Mouse (Mus musculus) C2C12 (cell line): ENCODE results near the gene Fads2. TPM values are rescaled to one million over a fixed set of nuclear protein-coding genes. Genes with fewer than 3 reads are reported as not detected.
A peak's percentile ranks its signal among the peaks of the same experiment; 100 is the strongest.

Source experiments
- H3K27me3 ChIP-seq: one replicate; pipeline ENCODE4 v1.6.1; 2011; ENCODE audit not compliant: control insufficient read depth, insufficient read depth, insufficient read length
- H3K36me3 ChIP-seq: one replicate; pipeline ENCODE4 v1.6.1; 2011; ENCODE audit not compliant: control insufficient read depth, insufficient read depth
- H3K4me3 ChIP-seq: one replicate; pipeline ENCODE4 v1.5.1; 2011; ENCODE audit warnings: mild to moderate bottlenecking, control low read depth; ENCODE audit not compliant: poor library complexity, insufficient read depth, severe bottlenecking
- H3K79me2 ChIP-seq: one replicate; pipeline ENCODE4 v1.6.1; 2011; ENCODE audit not compliant: control insufficient read depth, insufficient read depth
- H3K79me3 ChIP-seq: one replicate; pipeline ENCODE4 v1.6.1; 2011; ENCODE audit warnings: low read depth, control low read depth
- H3ac ChIP-seq: one replicate; pipeline ENCODE3; 2011; ENCODE audit warnings: low read depth; ENCODE audit not compliant: control insufficient read depth, insufficient read length
- CEBPB ChIP-seq: IDR thresholded peaks from one replicate; pipeline ENCODE4 v1.6.1; 2011; ENCODE audit warnings: low read depth, mild to moderate bottlenecking, control low read depth, moderate library complexity
- CTCF ChIP-seq: IDR thresholded peaks from one replicate; pipeline ENCODE4 v1.5.1; 2011; ENCODE audit not compliant: control insufficient read depth, insufficient read depth, insufficient read length
- FOSL1 ChIP-seq: IDR thresholded peaks from one replicate; pipeline ENCODE4 v1.8.0; 2011; ENCODE audit warnings: mild to moderate bottlenecking, low read length; ENCODE audit not compliant: poor library complexity, insufficient read depth, severe bottlenecking
- MAX ChIP-seq: IDR thresholded peaks from one replicate; pipeline ENCODE4 v1.6.1; 2011; ENCODE audit warnings: mild to moderate bottlenecking, control low read depth
- MYOD1 ChIP-seq: IDR thresholded peaks from one replicate; pipeline ENCODE4 v1.6.1; 2011; ENCODE audit warnings: low read depth; ENCODE audit not compliant: control insufficient read depth, insufficient read length
- MYOG ChIP-seq: IDR thresholded peaks from one replicate; pipeline ENCODE4 v1.6.1; 2011; ENCODE audit not compliant: control insufficient read depth, insufficient read length; ENCODE audit errors: extremely low read depth
- USF1 ChIP-seq: IDR thresholded peaks from one replicate; pipeline ENCODE4 v1.6.1; 2011; ENCODE audit warnings: low read depth, mild to moderate bottlenecking, control low read depth, moderate library complexity
- polyA plus RNA-seq: library from polyadenylated mRNA; unstranded; fragments of >200 nt; fragmentation: generic; extraction: Trizol; gene quantifications from one replicate; pipeline ENCODE4 v1.2.1, GENCODE M21; 2012; ENCODE audit warnings: missing spikeins

Gene Fads2
- polyA plus RNA-seq, 1 experiment = 72.6 TPM

DNA sequence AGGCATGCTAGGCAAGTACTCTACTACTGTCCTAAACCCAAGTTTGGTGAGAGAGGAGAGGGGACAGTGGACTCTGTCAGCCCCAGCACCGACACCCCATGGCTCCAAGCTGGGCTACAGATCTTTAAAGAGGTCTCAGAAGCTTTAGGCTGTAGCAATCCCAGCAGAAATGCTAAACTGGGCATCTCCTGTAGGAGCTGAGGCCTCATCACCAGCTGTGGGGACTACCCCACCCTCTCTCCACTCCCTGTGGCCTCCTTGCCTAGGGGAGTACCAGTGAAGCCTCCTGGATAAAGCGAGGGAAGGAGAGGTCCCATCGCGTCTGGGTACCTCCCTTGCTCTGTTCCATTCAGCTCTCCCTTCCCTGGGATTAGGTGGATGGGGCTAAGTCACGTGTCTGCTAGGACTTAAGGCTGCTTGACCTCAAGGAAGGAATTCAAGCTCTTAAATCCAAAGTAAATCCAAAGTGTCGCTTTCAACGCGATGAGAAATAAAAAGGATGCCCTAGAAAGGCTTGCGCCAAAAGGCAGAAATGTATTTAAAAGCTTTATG, 42.6 kb downstream of the Fads2 start:
- TF ChIP-seq MYOD1 (no peak), MYOG (no peak), CTCF (no peak), CEBPB (no peak), FOSL1 (no peak), MAX (no peak), USF1 (no peak)
- H3K27me3 ChIP-seq = no peaks in the 10 kb centered on the region
- no peak overlapping the region for H3ac ChIP-seq
- H3K79me2 ChIP-seq = no peaks in the 10 kb centered on the region
- H3K36me3 ChIP-seq = peaks cover 80% of the 10 kb centered on the region
- no peaks in the 10 kb centered on the region for H3K79me3 ChIP-seq
- H3K4me3 ChIP-seq = no peak overlapping the region

DNA sequence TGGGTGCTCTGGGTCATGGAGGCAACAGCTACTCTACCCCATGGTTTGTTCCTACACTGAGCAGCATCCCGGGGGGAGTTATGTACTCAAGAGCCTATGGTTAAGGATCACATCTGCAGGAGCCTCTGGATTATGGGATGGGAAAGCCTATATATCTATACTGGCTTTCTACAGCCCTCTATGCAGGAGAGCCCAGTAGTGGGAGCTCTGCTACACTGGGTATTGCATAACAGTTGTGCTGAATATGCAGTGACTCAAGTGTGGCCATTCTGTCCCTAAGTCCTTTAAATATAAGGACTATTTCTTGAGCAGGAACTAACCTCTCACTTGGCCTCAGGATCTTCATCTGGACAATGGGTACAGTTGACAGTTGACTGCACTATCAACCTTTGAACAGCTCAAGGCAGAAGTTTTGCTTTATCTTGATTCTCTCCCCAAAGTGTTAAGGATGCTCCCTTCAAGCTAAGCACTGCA, 43.2 kb downstream of the Fads2 start:
- Histone ChIP-seq H3ac (no peak overlapping the region), H3K79me2 (peaks cover 4% of the 10 kb centered on the region), H3K27me3 (no peaks in the 10 kb centered on the region), H3K4me3 (no peak overlapping the region), H3K36me3 (peaks cover 86% of the 10 kb centered on the region), H3K79me3 (no peaks in the 10 kb centered on the region)
- TF ChIP-seq CEBPB (peak; percentile 52), MYOG (no peak), USF1 (no peak)

DNA sequence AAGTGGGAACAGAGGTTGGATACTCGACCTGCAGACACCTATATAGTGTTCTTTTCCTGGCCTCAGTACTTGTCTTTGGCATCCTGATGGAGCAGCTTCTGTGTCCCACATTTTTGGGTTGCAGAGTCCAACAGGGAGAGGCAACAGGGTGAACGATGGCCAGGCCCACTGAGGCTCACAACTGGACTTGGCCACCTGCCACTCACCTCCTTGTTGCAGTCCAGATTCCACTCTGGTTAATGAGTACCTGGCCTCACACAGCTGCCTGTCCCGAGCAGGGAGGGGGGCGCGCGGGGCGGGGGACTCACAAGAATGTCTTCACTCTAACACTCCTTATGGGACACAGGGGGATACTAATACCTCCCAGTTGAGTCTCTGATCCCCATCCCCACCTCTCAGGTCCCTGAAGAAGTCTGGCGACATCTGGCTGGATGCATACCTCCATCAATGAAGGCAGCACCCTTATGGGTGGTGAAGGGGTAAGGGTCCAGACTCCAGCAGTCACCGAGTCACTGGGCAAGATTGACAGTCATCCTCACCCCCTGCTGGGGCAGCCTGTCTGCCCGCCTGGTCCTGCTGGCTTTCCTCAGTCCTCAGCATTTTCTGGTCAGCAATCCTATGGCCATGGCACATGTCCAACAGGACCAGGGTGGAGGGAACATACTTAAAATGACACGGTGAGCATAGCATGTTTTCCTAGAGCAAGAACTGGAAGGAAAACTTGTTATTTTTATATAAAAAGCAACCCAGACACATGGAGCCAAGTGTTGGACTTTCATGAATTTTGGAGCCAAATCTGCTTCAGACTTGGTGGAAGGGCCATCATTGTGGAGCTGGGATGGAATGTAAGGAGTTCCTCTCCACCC, 43.8 kb downstream of the Fads2 start:
- Histone ChIP-seq H3ac (no peak overlapping the region), H3K79me3 (no peaks in the 10 kb centered on the region), H3K4me3 (no peak overlapping the region), H3K36me3 (peaks cover 92% of the 10 kb centered on the region), H3K27me3 (no peaks in the 10 kb centered on the region), H3K79me2 (peaks cover 7% of the 10 kb centered on the region)
- no peak for TF ChIP-seq MYOG
- no peak for TF ChIP-seq CTCF
- no peak for TF ChIP-seq MYOD1
- no peak for TF ChIP-seq FOSL1
- TF ChIP-seq MAX = no peak
- no peak for TF ChIP-seq CEBPB
- no peak for TF ChIP-seq USF1

DNA sequence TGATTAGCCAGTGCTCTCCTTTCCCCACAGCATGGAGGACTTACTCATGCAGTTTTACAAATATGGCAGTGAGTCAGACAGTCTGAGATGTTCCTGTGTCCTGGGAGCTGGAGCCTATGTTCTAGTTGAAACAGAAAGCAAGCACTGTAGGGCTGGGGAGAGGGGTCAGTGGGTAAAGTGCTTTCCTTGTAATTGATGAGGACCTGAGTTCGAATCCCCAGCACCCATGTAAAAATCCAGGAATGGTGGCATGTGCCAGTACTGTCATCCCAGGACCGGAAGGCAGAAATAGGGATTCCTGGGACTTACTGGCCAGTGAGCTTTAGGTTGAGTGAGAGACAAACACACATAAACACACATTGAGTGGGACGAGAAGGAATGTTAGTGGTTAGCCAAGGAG, 44.9 kb downstream of the Fads2 start:
- H3K27me3 ChIP-seq = no peaks in the 10 kb centered on the region
- TF ChIP-seq FOSL1 = no peak
- no peak for TF ChIP-seq USF1
- TF ChIP-seq CEBPB = no peak
- no peak for TF ChIP-seq CTCF
- TF ChIP-seq MAX = no peak
- H3K4me3 ChIP-seq = no peak overlapping the region
- H3K79me2 ChIP-seq = peaks cover 16% of the 10 kb centered on the region
- H3K79me3 ChIP-seq = no peaks in the 10 kb centered on the region
- H3K36me3 ChIP-seq = peaks cover 95% of the 10 kb centered on the region
- H3ac ChIP-seq = no peak overlapping the region

DNA sequence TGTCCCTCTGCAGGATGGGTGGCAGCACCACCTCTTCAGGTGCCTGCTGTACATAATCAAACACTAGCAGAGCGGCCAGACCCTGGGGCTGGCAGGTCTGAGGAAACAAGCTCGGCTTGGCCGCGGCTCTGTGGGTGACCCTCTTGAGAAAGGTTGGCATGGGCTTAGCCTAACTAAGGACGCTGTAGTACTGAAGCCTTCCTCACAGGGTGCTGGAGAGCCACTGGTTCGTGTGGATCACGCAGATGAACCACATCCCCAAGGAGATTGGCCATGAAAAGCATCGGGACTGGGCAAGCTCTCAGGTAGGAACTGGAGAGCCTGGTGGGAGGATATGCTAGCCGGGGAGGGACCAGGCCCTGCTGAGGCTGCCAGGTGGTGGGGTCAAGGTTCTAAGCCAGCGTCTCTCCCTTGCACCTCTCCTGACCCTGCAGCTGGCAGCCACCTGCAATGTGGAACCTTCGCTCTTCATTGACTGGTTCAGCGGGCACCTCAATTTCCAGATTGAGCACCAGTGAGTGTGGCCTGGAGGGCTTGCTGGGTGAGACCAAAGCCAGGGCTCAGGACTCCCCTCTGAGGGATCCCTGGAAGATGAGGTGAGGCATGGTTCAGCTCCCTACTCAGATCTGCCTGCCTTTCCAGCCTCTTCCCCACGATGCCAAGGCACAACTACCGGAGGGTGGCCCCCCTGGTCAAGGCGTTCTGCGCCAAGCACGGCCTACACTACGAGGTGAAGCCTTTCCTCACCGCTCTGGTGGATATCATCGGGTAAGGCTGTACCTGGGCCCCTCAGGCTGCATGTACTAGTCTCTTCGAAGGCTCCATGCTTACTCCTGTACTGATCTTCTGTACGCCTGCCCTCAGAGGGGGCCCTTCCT, 45.5 kb downstream of the Fads2 start:
- Histone ChIP-seq H3K4me3 (no peak overlapping the region), H3ac (no peak overlapping the region), H3K27me3 (no peaks in the 10 kb centered on the region), H3K79me3 (peaks cover 3% of the 10 kb centered on the region), H3K79me2 (peaks cover 22% of the 10 kb centered on the region), H3K36me3 (peaks cover 94% of the 10 kb centered on the region)
- TF ChIP-seq CTCF (no peak), CEBPB (no peak), MYOD1 (no peak), MYOG (no peak), FOSL1 (no peak), USF1 (no peak), MAX (no peak)
